Mouse (Mus musculus): ENCODE data around the gene Fuca1.

DNA sequence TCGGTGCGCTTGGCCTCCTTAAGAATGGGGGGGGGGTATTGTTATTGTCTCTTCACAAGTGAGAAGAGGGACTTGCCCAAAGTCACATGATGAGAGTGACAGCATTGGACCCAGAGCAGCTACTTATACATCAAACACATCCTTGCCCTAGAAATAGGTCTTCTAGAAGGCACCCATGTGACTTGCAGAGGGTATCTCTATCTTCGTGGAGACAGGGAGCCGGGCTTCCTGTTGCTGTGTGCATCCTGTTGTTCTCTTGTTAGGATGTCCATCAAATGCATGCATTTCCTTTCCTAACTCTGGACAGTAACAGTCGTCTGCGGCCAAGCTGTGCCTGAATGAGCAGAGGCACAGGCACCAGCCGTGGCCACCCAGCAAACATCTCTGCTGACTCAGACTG is 9.0 kb upstream of the Fuca1 start:
- TF ChIP-seq CEBPB (IDR thresholded peaks at IDR 0.05; ENCODE audit: insufficient read depth, poor library complexity, severe bottlenecking) (no peak), USF1 (IDR thresholded peaks at IDR 0.05; ENCODE audit: low read depth) (no peak), POLR2AphosphoS2 (IDR thresholded peaks at IDR 0.05; ENCODE audit: insufficient read length, low read depth) (no peak), MAX (IDR thresholded peaks at IDR 0.05; ENCODE audit: low read depth) (no peak), POLR2A (IDR thresholded peaks at IDR 0.05; ENCODE audit: insufficient read length, low read depth) (no peak), MYOD1 (IDR thresholded peaks at IDR 0.05; ENCODE audit: control insufficient read depth in 1 of 3, insufficient read length in 2 of 3, low read depth in 2 of 3) (no peak), TCF3 (IDR thresholded peaks at IDR 0.05; ENCODE audit: insufficient read length, low read depth) (no peak)

Measured in myocyte (in vitro differentiated cells).